Mouse (Mus musculus): ENCODE results near the gene Slbp.

DNA sequence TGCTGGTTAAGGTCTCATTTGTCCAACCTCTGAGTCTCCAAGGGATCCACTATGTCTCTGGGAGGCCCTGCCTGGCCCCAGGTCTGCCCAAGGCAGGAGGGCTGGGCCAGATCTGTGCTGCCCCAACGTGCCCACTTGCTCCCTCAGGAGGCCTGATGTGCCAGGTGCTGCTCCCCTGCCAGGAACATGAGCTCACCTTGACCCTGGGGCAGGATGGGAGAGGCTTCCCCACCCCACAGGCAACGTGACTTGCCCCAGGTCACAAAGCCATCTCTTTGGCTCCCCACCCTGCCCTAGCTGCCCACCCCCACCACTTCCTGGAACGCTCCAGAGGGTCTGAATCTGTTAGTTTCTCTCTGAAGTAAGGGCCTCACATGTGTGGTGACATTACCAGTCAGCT, 28.7 kb upstream of the Slbp start:
- TF ChIP-seq CTCF (IDR thresholded peaks at IDR 0.05; ENCODE audit: borderline replicate concordance, control insufficient read depth, extremely low read depth, insufficient read depth, low read length, poor library complexity): no peak
- no peak for TF ChIP-seq POLR2A (IDR thresholded peaks at IDR 0.05; ENCODE audit: control insufficient read depth, extremely low read depth, insufficient read depth, low read length, poor library complexity)
